Mouse (Mus musculus) yolk sac, embryonic 10.5 days (tissue): ENCODE measurements at regions not wholly inside any gene's neighbourhood (a gene's known extent, or its start where the extent isn't known, plus 50 kb on each side); places are given as distances from the start of the nearest gene placed in this dataset.

Experiments
- DNase-seq: peaks from one replicate; pipeline ENCODE4 v3.0.0-alpha.2; 2017; ENCODE audit warnings: low spot score

DNA sequence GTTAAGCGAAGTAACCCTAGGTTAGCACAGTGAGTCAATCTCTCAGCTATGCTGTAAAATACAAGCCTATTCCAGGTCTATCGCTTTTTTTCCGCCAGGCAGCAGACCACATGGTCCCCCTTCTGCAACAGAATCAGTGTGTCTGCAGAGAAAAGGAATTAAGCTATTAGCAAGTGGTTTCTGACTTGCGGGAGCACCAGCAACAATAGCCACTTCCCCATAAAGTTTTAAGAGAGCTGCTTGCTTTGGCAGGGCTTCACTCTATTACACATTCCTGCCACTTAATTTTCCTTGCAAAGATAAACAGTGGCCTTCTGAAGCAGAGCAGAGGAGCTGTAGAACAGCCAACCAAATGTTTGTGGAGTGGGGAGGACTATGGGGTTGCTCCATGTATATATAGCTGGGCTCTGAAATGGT, 59.8 kb upstream of the Osmr start:
- peak; percentile 8 for DNase-seq

DNA sequence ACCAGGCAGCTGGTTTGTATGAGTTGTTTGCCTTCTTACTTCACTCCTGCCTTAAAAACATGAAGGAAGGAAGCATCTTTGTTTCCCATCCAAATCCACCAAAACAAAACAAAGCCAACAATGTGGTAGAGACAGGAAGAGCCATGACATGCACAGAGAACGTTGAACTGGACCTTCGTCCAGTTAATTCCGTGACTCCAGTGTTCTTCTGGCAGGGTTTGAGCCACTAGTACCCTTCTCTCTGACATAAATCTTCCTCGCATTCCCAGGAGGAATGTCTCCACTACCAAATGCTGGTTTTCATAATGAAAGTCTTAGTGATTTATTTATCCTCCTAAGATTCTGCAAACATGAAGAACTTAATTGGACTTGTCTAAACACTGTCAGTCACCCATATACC, 66.7 kb upstream of the Osmr start:
- no peak for DNase-seq

DNA sequence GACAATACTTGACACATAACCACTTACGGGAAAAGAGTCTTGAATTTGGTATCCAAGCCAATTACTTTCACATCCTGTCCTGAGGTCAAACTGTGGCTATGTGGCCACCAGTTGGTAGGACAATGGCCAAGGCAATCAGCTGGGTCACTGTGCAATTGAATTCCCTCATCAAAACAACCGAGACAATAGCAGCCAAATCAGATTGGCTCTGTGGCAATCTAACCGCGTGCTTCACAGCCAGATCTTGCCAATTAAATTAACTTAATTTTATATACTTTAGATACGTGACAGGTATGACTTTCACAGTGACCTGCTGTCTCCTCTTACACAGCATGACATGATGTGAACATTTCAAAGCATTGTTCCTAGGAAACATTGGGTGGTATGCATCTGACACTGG, 74.5 kb upstream of the Osmr start:
- no peak for DNase-seq

DNA sequence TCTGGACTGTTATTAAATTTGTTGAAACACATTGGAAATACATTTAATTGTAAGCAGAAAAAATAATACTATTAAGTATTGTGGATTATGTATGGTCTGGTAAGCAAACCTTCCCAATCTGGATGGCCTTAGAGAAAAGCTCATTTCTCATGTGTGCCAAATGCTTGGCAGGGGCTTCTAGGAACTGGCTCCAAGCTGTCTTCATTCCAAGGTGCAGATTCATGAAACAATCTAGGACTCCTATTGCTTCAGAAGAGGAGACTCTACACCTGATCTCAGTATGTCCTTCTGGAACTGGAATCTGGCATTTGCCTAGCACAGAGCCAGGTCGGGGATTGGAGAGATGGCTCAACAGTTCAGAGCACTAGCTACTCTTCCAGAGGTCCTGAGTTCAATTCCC, 74.9 kb upstream of the Osmr start:
- no peak for DNase-seq

DNA sequence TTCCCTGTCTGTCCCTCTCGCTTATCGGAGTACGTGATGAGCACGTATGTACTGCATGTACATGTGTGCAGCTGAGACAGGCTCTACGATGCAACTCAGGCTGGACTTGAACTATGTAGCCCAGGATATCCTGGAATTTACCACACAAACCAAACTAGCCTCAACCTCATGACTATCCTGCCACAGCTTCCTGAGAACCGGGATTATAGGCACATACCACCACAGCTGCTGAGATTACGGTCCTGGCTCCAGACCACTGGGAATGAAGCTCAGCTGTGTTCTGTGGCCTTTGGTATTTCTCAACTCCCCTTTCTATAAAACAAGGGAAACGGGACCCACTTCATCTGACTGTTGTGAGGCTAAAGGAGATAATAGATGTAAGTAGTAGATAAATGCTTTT, 75.7 kb upstream of the Osmr start:
- DNase-seq, result no peak

DNA sequence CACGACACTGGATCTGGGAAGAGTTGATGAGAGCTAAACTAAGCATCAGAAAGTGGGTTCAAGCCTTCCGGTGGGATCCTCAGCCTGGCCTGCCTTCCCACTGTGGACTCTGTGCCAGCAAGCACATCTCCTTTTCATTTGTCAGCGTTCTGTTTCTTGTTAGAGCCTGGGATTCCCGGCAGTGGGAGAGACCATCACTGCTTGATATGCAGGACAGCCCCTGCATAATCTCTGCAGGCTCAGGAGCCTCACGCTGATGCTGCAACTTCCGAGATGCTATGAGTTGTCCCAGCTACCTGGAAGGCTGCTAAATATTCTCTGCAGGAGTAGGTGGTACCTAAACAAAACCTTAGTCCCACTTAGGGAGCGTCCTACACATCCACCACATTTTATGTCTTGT, 78.8 kb upstream of the Osmr start:
- DNase-seq, result no peak

DNA sequence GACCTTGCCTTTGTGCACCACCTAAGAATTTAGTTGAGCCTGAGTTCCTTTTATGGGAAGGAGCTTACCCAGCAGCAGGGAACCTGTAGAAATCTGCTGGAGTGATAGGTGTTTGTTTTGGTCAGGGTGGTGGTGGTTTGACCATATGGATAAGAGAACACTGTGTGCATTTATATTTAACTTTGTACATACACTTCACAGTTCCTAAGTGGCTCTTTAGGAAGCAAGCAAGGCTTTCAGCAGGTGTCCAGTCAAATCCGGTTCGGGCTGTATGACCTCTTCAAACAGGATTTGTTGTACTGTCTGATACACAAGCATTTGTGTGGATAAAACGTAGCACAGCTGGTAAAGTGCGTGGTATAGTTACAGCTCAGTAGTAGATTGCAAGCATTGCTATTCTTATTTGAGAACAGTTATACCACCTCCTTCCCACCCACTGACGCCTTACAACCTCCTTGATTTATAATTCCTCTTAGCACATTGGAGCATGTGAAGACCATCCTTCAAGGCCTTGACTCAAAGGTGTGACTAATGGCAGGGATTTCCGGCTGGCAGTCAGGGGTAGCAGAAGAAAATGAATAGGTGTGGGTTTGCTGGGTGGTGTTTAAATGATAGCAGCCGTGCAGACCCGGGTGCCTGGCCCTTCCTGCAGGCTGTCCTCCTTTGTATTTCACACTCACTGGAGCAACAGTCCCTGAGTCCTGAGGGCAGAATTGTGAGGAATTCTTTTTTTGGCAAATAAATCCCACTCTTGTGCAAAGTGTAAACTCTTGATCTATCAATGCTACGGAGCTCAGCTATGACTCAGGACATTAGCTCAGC, 79.4 kb upstream of the Osmr start:
- DNase-seq, result no peak

DNA sequence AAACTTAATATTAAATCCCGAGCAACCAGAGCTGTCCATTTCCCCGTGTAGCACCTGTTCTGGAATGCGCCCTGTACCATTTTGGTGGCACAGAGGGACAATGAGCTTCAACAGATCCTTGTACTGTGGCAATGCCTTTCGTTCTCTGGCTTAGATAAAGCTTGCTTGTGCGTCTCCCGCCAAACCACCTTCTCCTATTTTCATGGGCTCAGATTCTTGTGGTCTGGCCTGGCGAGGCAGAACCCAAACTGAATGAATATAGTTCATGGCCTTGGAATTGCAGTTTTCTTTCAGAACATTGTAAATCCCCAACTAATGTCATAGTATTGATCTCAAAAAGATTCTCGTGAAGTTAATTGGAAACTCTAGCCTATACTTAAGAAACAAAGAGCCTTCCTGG, 85.1 kb upstream of the Osmr start:
- DNase-seq, result no peak

DNA sequence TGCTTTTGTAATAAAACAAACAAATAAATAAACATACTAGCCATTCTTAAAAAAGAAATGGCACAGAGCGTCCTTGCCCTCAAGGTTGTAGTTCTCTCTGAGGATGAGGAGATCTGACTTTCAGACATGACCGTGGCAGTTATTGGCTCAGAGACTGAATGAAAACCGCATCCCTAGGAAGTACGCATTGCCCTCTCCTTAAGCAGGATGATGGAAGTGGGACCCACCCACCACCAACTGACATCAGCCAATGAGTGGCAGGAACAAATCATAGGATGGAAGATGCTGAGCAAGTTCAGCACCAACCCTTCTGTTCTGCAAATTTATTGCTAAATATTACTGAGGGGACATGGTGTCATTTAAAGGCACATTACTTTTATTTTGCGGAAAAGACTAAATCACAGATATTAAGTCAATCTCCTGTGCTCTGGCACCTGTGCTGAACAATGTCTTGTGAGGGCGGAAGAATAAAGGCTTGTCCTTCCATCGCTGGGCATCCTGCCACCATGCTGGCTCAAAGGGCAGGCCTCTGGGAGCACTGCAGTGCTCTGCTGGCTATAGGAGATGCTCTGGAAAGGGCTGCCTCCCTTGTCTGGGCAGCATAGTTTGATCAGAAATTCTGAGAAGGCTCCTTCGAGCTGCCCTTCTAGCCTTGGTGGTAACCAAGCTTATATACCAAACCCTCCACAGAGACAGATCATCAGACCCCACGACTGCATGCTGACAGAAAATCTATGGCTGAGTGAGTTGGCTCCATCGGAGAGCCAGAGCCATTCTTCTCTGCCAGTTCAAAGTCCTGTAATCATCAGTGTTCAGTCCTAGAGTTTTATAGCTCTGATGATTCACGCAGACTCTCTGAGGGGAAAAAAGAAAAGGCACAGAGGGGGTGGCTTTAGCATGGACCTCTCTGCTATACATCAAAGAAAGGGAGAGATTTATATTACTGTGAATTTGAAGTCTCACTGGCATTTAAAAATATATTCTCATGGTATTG, 86.3 kb upstream of the Osmr start:
- no peak for DNase-seq

DNA sequence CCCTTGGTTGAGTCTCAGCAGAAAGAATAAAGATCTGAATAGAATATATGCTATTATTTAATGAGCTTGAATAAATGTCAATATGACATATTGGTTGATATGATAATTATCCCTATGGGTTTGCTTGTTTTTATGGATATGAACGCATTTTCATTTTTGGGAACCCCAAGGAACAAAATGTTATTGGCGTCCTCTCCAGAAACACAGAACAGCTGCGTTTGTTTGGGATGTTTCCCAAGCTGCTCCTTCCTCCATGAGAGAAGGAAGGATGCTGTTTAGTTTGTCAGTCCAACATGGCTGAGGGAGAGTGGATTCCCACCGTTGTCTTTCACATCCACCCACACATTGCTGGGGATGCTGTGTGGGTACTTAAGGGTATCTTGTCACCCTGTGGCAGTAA, 89.9 kb upstream of the Osmr start:
- no peak for DNase-seq

DNA sequence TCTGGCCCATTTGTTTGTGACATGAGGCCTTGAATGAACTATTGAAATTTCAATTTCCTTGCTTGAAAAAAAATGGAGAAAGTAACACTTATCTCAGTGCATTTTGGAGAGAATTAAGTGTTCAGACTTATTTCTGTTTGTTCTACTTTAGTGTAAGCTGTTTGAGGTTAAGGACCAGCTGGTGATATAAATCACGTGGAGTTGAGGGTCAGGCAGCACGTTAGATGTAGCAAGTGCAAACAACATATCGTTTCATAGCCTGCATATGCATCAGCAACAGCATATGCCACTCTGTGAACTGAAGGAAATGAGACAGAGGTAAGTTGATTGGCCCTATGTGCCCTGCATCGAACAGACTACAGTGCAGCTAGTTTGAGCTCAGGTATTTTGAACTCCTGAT, 90.7 kb upstream of the Osmr start:
- no peak for DNase-seq

DNA sequence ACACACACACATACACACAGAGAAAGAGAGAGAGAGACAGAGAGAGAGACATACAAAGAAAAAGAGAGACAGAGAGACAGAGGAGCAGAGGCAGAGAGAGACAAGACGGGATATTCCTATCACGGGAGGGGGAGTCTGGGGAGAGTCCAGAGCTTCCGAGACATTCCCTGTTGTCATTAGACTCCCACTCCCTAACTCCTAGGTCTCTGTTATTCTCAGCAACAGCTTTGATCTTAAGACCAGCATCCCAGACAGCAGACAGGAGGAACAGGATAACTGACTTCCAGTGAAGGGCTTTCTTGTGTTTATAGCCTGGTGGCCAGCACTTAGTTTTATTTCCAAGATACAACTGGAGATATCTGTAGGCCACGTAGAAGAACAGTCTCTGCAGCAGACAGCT, 99.6 kb upstream of the Osmr start:
- no peak for DNase-seq

DNA sequence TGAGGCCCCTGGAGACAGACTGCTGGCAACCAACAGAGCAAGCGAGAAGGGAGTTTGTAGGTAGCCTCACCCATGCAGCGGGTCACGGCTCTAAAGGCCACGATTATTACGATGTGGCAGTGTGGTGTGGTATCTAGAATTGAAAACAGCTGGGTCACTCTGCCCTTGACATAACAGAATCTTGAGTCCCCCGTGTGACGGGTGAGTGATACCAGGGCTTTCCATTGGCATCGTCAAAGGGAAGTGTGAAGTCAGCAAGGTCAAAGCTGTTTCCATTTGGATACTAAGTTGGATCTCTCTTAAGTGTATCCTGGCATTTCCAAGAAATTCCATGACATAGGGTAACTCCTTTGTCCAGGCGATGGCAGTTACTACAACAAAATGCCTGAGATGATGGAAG, 106.7 kb upstream of the Osmr start:
- no peak for DNase-seq

DNA sequence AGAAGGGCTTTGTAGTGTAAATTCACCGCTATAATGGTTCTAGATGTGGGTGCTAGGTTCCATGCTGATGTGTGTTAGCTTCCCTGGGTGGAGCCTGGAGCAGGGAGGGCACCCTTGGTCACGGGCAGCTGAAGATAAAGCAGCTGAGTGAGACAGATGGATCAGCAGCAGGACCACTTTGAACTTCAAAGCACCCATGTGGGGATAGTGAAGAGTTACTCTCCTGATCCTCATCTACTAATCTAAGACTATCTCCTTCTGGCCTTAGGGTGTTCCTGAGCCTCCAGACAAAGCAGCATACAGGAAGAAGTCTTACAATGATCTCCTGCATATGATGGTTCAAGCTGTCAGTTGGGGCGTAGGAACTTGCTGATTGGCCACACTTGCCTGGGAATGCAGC, 107.1 kb upstream of the Lifr start:
- DNase-seq, result no peak

DNA sequence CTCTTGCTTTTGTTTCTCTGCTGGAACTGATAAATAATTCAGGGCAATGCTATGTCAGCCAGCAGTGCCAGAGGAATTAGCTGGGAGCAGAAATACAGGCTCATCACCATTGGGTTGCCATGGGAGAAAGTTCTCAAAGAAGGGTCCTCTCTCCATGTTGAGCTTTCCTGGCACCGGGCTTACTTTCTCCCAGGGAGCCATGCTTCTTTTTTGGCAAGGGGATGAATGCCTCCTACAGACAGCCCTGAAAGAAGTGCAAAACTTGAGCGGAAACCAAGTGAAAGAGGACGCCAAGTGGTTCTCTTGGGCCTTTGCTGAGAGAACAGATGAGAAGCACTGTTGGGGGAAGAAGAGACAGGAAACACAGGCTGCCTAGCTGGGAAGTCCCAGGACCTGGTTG, 102.2 kb upstream of the Lifr start:
- no peak for DNase-seq

DNA sequence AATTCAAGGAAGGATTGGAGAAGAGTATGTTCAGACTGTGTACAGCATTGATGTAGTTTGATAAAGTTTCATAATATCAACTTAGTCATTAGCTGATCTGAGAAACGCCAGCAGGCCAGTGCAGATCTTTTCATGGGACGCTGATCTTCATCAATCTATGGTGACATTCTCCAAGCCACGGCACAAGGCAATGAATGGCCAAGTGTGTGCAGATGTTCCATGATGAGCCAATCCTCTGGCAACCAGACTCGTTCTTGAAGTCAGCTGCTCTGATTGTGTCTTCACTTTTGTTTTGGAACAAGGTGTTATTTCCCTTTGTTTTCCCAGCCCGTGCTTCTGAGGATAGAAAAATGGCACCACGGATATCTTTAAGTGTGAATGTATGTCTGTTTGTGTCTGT, 101.3 kb upstream of the Lifr start:
- DNase-seq, result no peak

DNA sequence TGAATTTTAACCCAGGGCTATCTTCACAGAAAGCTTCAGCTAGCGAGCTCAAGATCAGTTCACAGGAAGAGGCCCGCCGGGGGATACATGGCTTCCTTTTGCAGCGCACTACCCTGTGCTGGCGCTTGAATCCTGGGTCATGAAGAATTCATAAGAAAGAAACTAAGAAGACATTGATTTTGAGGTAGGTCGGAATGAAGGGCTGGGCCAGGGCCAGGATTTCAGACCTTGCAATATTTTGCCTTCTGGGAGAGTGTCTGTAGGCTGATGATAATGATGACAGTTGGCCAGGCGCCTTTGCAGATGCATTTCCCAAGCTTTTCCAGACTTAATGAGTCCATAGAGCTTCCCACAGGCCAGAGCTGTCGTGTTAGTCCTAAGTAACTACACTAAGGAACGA, 97.2 kb upstream of the Lifr start:
- DNase-seq, result no peak

DNA sequence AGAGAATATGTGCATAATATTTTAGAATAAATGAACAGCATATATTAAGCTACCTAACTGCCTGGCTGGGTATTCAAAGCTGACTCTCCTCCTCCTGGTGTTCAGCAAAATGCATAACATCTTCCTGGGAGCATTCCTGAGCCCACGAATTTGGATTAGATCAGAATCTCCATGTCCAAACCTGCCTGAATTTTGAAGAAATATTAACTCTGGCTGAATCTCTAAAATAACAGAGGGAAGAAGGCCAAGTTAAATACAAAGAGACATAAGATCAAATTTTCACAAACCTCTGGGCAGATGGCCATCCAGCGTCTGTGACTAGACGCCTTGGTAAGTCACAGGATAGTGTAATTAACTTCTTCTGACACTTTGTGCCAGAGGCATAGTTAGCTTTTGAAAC, 95.2 kb upstream of the Lifr start:
- DNase-seq, result no peak

DNA sequence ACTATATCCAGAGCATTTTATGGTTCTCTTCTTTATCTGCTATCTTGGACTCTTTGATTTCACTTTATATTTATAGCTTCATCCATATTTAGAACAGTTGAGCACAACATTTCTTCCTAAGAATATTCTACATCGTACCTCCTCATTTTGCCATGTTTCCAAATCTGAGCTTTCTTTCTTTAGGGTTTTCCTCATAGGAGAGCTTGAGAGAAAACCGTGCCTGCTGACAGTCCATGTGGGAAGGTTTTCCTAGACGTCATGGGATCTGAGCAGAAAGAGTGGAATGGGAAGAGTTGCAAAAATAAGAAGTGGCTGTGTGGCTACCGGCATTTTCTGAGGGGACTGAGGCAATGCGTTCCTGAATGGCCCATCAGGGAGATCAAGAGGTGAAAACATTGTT, 92.5 kb upstream of the Lifr start:
- DNase-seq, result no peak

DNA sequence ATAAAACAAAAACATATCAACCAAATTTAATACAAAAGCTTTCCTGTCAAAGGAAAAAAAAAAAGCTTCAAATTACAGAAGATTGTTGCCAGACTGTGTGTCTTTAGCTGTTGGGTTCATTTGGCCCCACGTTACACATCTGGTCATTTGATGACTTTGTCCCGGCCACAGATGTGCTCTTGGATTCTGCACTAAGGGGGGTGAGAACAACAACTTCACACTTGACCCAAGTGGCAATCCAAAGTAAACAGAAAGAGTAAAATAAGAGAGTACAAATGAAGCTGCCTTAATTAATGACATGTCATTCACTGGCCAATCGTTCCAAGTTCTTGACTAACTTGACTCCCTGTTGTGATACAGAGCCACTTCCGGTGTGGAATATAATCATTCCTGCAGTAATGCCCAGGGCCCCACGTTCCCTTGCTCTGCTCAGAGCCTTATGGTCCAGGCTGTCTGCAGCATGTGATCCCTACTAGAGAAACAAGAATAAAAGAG, 91.8 kb upstream of the Lifr start:
- DNase-seq, result no peak

DNA sequence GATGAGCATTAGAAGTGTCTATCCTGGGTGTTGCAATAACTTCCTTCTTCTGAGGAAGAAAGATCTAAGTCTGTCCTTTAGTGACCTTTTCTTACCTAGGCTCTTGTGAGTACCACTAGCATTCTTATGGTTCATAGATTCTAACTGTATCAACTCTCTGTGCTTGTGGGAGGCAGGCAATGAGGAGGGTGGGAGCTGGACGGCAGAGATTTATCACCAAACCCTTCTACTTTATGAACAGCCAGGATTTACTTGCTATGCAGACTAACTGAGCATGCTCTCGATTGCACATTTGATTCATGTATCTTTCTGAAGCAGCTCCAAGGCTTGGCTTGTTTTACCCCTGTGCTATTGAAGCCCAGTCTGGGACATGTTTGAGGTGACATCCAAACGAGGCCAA, 90.7 kb upstream of the Lifr start:
- DNase-seq, result no peak

DNA sequence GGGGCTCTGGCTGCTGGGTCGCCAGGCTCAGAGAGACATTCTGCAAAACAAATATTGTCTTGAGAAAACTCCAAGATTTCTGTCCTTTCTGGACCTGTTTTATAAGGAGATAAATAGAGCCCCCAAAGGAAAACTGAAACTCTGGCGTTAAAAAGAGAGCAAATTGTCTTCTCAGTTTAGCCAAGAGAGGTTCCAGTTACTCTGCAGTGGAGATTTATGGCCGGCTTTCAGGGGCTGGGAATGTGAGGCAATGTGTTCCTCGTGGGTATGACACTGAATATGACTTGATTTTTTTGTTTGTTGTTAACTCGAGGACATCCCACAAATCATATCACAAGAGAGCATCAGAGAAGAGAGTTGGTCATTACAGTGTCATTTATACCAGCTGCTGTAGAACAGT, 88.2 kb upstream of the Lifr start:
- DNase-seq, result no peak

DNA sequence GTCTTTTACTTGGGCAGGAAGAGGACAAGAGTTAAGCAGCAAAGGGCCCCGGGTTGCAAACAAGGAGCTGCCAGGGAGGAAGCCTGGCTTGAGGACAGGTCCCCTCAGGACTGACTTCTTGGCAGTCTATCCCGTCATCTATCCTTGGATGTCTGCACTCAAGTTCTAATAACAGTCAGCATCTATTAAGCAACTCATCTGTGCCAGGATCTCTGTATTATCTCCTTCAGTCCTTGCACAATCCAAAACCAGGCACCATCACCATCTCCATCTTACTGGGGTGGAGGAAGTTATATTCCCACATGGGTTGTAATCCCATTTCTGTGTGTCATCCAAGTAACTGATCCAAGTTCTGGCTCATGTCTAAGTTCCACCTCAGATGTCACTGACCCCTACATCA, 87.1 kb upstream of the Lifr start:
- no peak for DNase-seq
